Comparison of ENCODE assay signal across 8 mouse cellular contexts in the genomic region with DNA sequence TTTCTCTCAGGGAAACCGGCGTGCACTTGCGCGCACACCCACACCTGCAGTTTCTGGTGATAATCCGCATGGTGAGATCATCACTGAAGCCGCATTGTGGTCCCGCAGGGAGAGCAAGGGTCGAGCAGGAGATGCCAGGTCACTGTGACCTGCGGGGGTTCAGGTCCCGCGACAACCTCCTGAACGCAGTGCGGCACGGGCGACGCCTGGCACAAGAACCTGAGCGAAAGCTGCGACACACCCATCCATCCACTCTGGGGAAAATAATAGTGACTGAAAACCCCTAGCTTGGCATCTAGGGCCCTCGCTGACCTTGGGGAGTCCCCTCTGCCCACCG. TPM values are rescaled to one million over a fixed set of nuclear protein-coding genes. Genes with fewer than 3 reads are reported as not detected.
DNase-seq lines count a peak whose midpoint lies in the region; ATAC-seq and TF ChIP-seq lines count a peak whose summit lies in the region.

No protein-coding gene starts in this region.

- no peak for ATAC-seq in G1E (ENCODE audit: extremely low read depth, insufficient number of reproducible peaks, low FRiP score, poor library complexity, severe bottlenecking)
- no peak; the same call in 1 of the 2 replicates for ATAC-seq in embryonic facial prominence, embryonic 12.5 days (ENCODE audit: insufficient number of reproducible peaks, insufficient read depth, low FRiP score, low TSS enrichment)
- peak; percentile 57 for ATAC-seq in intestine, embryonic 16.5 days
- ATAC-seq in neural tube, embryonic 13.5 days (ENCODE audit: low read depth): peak; percentile 54

- DNase-seq in kidney, adult 2 months: no peak
- no peak for DNase-seq in kidney, postnatal 25 days
- DNase-seq in G1E (ENCODE audit: low spot score): no peak
- DNase-seq in T-cell, adult 2 months (ENCODE audit: low spot score): no peak
- DNase-seq in thymus, postnatal 0 days (ENCODE audit: low spot score): no peak

- no peaks in the 10 kb centered on the region for H3K27me3 ChIP-seq in kidney, adult 2 months (replicated peaks; ENCODE audit: control insufficient read depth, insufficient read depth, low read length)
- no peaks in the 10 kb centered on the region for H3K27me3 ChIP-seq in G1E (ENCODE audit: insufficient read depth, low read length)
- H3K27me3 ChIP-seq in embryonic facial prominence, embryonic 12.5 days: no peaks in the 10 kb centered on the region
- H3K27me3 ChIP-seq in intestine, embryonic 16.5 days (replicated peaks; ENCODE audit: control insufficient read depth, insufficient read depth, low read length): no peaks in the 10 kb centered on the region
- H3K27me3 ChIP-seq in neural tube, embryonic 13.5 days: no peaks in the 10 kb centered on the region

- 2% methylated on average over 20 of the region's 20 CpGs for WGBS in kidney, adult 2 months
- under 1% methylated on average over 20 of the region's 20 CpGs for WGBS in embryonic facial prominence, embryonic 12.5 days
- under 1% methylated on average over 20 of the region's 20 CpGs for WGBS in intestine, embryonic 16.5 days
- under 1% methylated on average over 20 of the region's 20 CpGs for WGBS in neural tube, embryonic 13.5 days

- no peak for TF ChIP-seq POLR2A in kidney, adult 2 months (IDR thresholded peaks at IDR 0.05; ENCODE audit: low read depth, low read length)

- H3K36me3 ChIP-seq in kidney, adult 2 months (ENCODE audit: control insufficient read depth, insufficient read depth, low read length): no peaks in the 10 kb centered on the region
- H3K36me3 ChIP-seq in G1E (replicated peaks): peaks cover 4% of the 10 kb centered on the region
- H3K36me3 ChIP-seq in embryonic facial prominence, embryonic 12.5 days: no peaks in the 10 kb centered on the region
- H3K36me3 ChIP-seq in intestine, embryonic 16.5 days (ENCODE audit: control insufficient read depth, insufficient read depth, low read length): no peaks in the 10 kb centered on the region
- H3K36me3 ChIP-seq in neural tube, embryonic 13.5 days: no peaks in the 10 kb centered on the region

- no peak for TF ChIP-seq CTCF in kidney, adult 2 months (conservative IDR thresholded peaks at IDR 0.05; ENCODE audit: insufficient read depth, insufficient read length, low read depth, low read length)
- TF ChIP-seq CTCF in G1E (IDR thresholded peaks at IDR 0.05; ENCODE audit: low read depth, low read length): no peak

- peak overlapping the region; percentile 73 for H3K9ac ChIP-seq in embryonic facial prominence, embryonic 12.5 days
- H3K9ac ChIP-seq in intestine, embryonic 16.5 days (ENCODE audit: low read depth, low read length): peak overlapping the region; percentile 88
- peak overlapping the region; percentile 92 for H3K9ac ChIP-seq in neural tube, embryonic 13.5 days

- H3K4me3 ChIP-seq in kidney, adult 2 months (ENCODE audit: insufficient read depth, low read depth, low read length): peak overlapping the region; percentile 88
- peak overlapping the region; percentile 92 for H3K4me3 ChIP-seq in G1E (ENCODE audit: low read depth, low read length)
- peak overlapping the region; percentile 81 for H3K4me3 ChIP-seq in embryonic facial prominence, embryonic 12.5 days
- peak overlapping the region; percentile 83 for H3K4me3 ChIP-seq in intestine, embryonic 16.5 days (ENCODE audit: low read length)
- peak overlapping the region; percentile 84 for H3K4me3 ChIP-seq in neural tube, embryonic 13.5 days

- H3K4me2 ChIP-seq in embryonic facial prominence, embryonic 12.5 days (replicated peaks): peak overlapping the region; percentile 90
- peak overlapping the region; percentile 90 for H3K4me2 ChIP-seq in intestine, embryonic 16.5 days (ENCODE audit: low read depth, low read length)
- H3K4me2 ChIP-seq in neural tube, embryonic 13.5 days: peak overlapping the region; percentile 85

- H3K9me3 ChIP-seq in G1E (replicated peaks): no peaks in the 10 kb centered on the region
- H3K9me3 ChIP-seq in embryonic facial prominence, embryonic 12.5 days: no peaks in the 10 kb centered on the region
- no peaks in the 10 kb centered on the region for H3K9me3 ChIP-seq in intestine, embryonic 16.5 days (ENCODE audit: control insufficient read depth, low read length)
- no peaks in the 10 kb centered on the region for H3K9me3 ChIP-seq in neural tube, embryonic 13.5 days

- no peaks in the 10 kb centered on the region; the same call in 1 of the 2 replicates for H3K4me1 ChIP-seq in kidney, adult 2 months (ENCODE audit: control insufficient read depth, insufficient read depth, low read length)
- H3K4me1 ChIP-seq in G1E (ENCODE audit: insufficient read depth, low read depth, low read length): peaks cover 39% of the 10 kb centered on the region
- 0 out of 2 replicates have a peak, but pooled peaks cover 4% of the 10 kb centered on the region for H3K4me1 ChIP-seq in embryonic facial prominence, embryonic 12.5 days
- no peaks in the 10 kb centered on the region for H3K4me1 ChIP-seq in intestine, embryonic 16.5 days (ENCODE audit: control insufficient read depth, insufficient read depth, low read length)
- H3K4me1 ChIP-seq in neural tube, embryonic 13.5 days (replicated peaks): peaks cover 9% of the 10 kb centered on the region

- H3K27ac ChIP-seq in kidney, adult 2 months (ENCODE audit: insufficient read depth, low read depth, low read length): peak overlapping the region; percentile 85
- peak overlapping the region; percentile 46; the same call in 1 of the 2 replicates for H3K27ac ChIP-seq in embryonic facial prominence, embryonic 12.5 days
- H3K27ac ChIP-seq in intestine, embryonic 16.5 days (ENCODE audit: low read length): peak overlapping the region; percentile 75
- peak overlapping the region; percentile 93 for H3K27ac ChIP-seq in neural tube, embryonic 13.5 days (replicated peaks)

RNA-seq across cellular contexts. Expression of a gene that starts 0.9 kb away (rescaled TPM):
- 35.8 and 45.9 TPM in 2 replicates for polyA plus RNA-seq in kidney, adult 2 months (2012; rRNA removed)
- total RNA-seq in G1E (2014; fragmentation: Nextera tagmentation) (19.0 and 30.1 TPM in 2 replicates), G1E (2017) (16.6 and 19.7 TPM in 2 replicates)
- polyA plus RNA-seq in G1E (2012): 27.3 and 29.5 TPM in 2 replicates
- polyA plus RNA-seq in embryonic facial prominence, embryonic 12.5 days (2016; fragmentation: Nextera tagmentation; extraction: Ambion mirVana): 25.0 and 26.1 TPM in 2 replicates
- polyA plus RNA-seq in intestine, embryonic 16.5 days (2015; fragmentation: Nextera tagmentation; extraction: Ambion mirVana): 21.5 and 22.6 TPM in 2 replicates
- 59.6 and 67.2 TPM in 2 replicates for polyA plus RNA-seq in neural tube, embryonic 13.5 days (2015; fragmentation: Nextera tagmentation; extraction: Ambion mirVana)
- polyA plus RNA-seq in thymus, postnatal 0 days (2015; fragmentation: Nextera tagmentation; extraction: Ambion mirVana): 4.0 and 4.4 TPM in 2 replicates

RNA-seq across cellular contexts. Expression of a gene that starts 35.0 kb away (rescaled TPM):
- 14.1 and 15.3 TPM in 2 replicates for polyA plus RNA-seq in kidney, adult 2 months (2012; rRNA removed)
- total RNA-seq in G1E (2014; fragmentation: Nextera tagmentation): 95.7 and 111 TPM in 2 replicates
- 116 and 123 TPM in 2 replicates for total RNA-seq in G1E (2017)
- polyA plus RNA-seq in G1E (2012): 33.6 and 35.2 TPM in 2 replicates
- polyA plus RNA-seq in embryonic facial prominence, embryonic 12.5 days (2016; fragmentation: Nextera tagmentation; extraction: Ambion mirVana): 53.4 and 56.3 TPM in 2 replicates
- polyA plus RNA-seq in intestine, embryonic 16.5 days (2015; fragmentation: Nextera tagmentation; extraction: Ambion mirVana): 24.4 and 25.7 TPM in 2 replicates
- polyA plus RNA-seq in neural tube, embryonic 13.5 days (2015; fragmentation: Nextera tagmentation; extraction: Ambion mirVana): 49.1 and 52.9 TPM in 2 replicates
- polyA plus RNA-seq in thymus, postnatal 0 days (2015; fragmentation: Nextera tagmentation; extraction: Ambion mirVana): 37.5 and 38.6 TPM in 2 replicates

RNA-seq across cellular contexts. Expression of a gene that starts 47.5 kb away (rescaled TPM):
- polyA plus RNA-seq in kidney, adult 2 months (2012; rRNA removed): 4,876 and 5,164 TPM in 2 replicates
- total RNA-seq in G1E (2014; fragmentation: Nextera tagmentation) (not detected in 2 replicates), G1E (2017) (0.44 TPM in 1 of 2 replicates, not detected in the other)
- not detected in 2 replicates for polyA plus RNA-seq in G1E (2012)
- polyA plus RNA-seq in embryonic facial prominence, embryonic 12.5 days (2016; fragmentation: Nextera tagmentation; extraction: Ambion mirVana): 0.10 TPM in 1 of 2 replicates, not detected in the other
- polyA plus RNA-seq in intestine, embryonic 16.5 days (2015; fragmentation: Nextera tagmentation; extraction: Ambion mirVana): 572 and 696 TPM in 2 replicates
- 0.46 TPM in 1 of 2 replicates, not detected in the other for polyA plus RNA-seq in neural tube, embryonic 13.5 days (2015; fragmentation: Nextera tagmentation; extraction: Ambion mirVana)
- polyA plus RNA-seq in thymus, postnatal 0 days (2015; fragmentation: Nextera tagmentation; extraction: Ambion mirVana): 0.84 and 1.4 TPM in 2 replicates

Comparison
In these comparisons a context has a peak if more than half of its experiments do, and no peak if none do; other contexts are left out.
1. ATAC-seq: peak in intestine, embryonic 16.5 days (single experiment) and neural tube, embryonic 13.5 days (single experiment); none in G1E (single experiment) and embryonic facial prominence, embryonic 12.5 days (single experiment).
2. RNA of a gene that starts 47.5 kb away (polyA plus RNA-seq): 4,876 to 5,164 TPM in kidney, adult 2 months and 572 to 696 TPM in intestine, embryonic 16.5 days; 0.84 to 1.4 TPM in thymus, postnatal 0 days, 0.46 TPM in neural tube, embryonic 13.5 days, 0.10 TPM in embryonic facial prominence, embryonic 12.5 days and not detected in G1E; every median in the first group is over 100 times any median in the second.
3. Peak in every context shown above with its lines, with median percentiles within 50 percentile points of each other: H3K27ac ChIP-seq, H3K4me3 ChIP-seq, H3K4me2 ChIP-seq and H3K9ac ChIP-seq.